Mouse (Mus musculus) hindbrain, embryonic 16.5 days (tissue): ENCODE results near the gene Ubqln4. TPM values are rescaled to one million over a fixed set of nuclear protein-coding genes. Genes with fewer than 3 reads are reported as not detected.
A peak's percentile ranks its signal among the peaks of the same experiment; 100 is the strongest.

Experiments used
- ATAC-seq: fragments of 200-750 bp; cut with Nextera tagmentation; 2 replicates; pipeline ENCODE4 v1.8.0; 2017; ENCODE audit warnings: moderate TSS enrichment, moderate library complexity
- H3K27ac ChIP-seq: fragments of 300-500 bp; sonication (generic); 2 replicates; pipeline ENCODE4 v1.5.1; 2014; ENCODE audit warnings: low read depth, mild to moderate bottlenecking, control low read depth, low read length, moderate library complexity
- H3K27me3 ChIP-seq: fragments of 300-500 bp; sonication (generic); replicated peaks from 2 replicates; pipeline ENCODE4 v1.6.1; 2014; ENCODE audit warnings: low read length; ENCODE audit not compliant: control insufficient read depth, insufficient read depth
- H3K36me3 ChIP-seq: fragments of 300-500 bp; sonication (generic); 2 replicates; pipeline ENCODE4 v1.6.1; 2014; ENCODE audit warnings: mild to moderate bottlenecking, low read length, moderate library complexity, mixed read lengths; ENCODE audit not compliant: control insufficient read depth, insufficient read depth
- H3K4me1 ChIP-seq: fragments of 300-500 bp; sonication (generic); 2 replicates; pipeline ENCODE4 v1.6.1; 2014; ENCODE audit warnings: low read depth, low read length; ENCODE audit not compliant: control insufficient read depth, insufficient read depth
- H3K4me2 ChIP-seq: fragments of 300-500 bp; sonication (generic); 2 replicates; pipeline ENCODE4 v1.6.1; 2014; ENCODE audit warnings: mild to moderate bottlenecking, low read length, control low read depth, moderate library complexity
- H3K4me3 ChIP-seq: fragments of 300-500 bp; sonication (generic); 2 replicates; pipeline ENCODE4 v1.5.1; 2014; ENCODE audit warnings: mild to moderate bottlenecking, low read length, control low read depth, moderate library complexity
- H3K9ac ChIP-seq: fragments of 300-500 bp; sonication (generic); 2 replicates; pipeline ENCODE4 v1.6.1; 2014; ENCODE audit warnings: low read depth, mild to moderate bottlenecking, control low read depth, low read length, moderate library complexity
- H3K9me3 ChIP-seq: fragments of 300-500 bp; sonication (generic); 2 replicates; pipeline ENCODE4 v1.6.1; 2014; ENCODE audit warnings: mild to moderate bottlenecking, low read length, moderate library complexity; ENCODE audit not compliant: control insufficient read depth
- WGBS: fragments of 180-500 bp; shearing (Covaris S2); extraction: QIAGEN DNeasy Blood & Tissue Kit; methylation state at CpG from one replicate; pipeline ENCODE4 v1.1.7; 2014; 5-methylcytosine and 5-hydroxymethylcytosine counted together
- polyA plus RNA-seq: library from polyadenylated mRNA; unstranded; fragments of >200 nt; fragmentation: Nextera tagmentation; extraction: Ambion mirVana; gene quantifications from 2 replicates; pipeline ENCODE4 v1.2.1, GENCODE M21; 2015

Gene Ubqln4
- polyA plus RNA-seq, 1 experiment from 2014 or later = 40.1 TPM

DNA sequence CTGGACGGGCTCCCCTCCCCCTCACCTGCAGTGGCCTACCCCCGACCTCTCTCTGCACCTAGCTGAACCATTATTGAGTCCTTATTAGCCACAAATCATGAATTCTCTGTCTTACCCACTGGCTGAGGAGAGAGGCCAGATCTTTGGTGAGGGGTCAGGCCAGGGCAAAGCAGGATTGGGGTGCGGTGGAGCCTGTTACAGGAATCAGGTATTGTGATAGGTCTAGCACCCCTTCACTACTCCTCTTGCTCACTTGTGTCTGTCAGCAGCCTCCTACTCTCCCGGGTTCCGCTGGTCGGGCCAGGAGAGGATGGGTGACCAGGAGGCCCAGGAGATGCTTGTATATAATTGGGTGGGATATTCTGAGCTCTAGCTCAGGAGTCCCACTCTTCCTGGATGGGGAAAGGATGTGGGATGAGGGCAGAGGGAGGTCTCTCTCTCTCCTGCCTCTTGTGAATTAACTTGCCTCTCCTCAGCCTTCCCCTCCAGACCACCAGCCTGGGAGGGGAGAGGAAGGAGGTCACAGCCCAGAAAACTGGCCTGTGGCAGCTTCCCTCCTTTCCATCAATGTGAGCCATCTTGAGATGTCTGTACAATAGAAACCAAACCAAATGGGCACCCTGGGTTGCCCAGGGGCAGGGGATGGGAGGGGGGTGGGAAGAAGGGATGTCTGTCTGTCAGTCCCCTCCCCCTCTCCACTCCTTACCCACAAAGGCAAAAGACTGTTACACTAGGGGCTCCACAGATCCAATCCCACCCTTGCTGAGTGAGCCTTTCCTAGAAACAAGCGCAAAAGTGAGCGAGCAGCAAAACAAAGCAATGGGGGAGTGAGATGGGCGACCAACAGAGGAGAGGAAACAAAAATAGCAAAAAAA, 15.1 kb upstream of the Ubqln4 start:
- peaks cover 61% of the 10 kb centered on the region for H3K4me1 ChIP-seq
- H3K4me3 ChIP-seq = no peak overlapping the region
- peaks cover 20% of the 10 kb centered on the region for H3K36me3 ChIP-seq
- H3K27ac ChIP-seq = 0 out of 2 replicates have a peak overlapping the region, but pooled peaks have one; percentile 24
- no peaks in the 10 kb centered on the region for H3K9me3 ChIP-seq
- WGBS = 24% methylated on average over 9 of the region's 9 CpGs
- no peak for ATAC-seq
- peak overlapping the region; percentile 23; the same call in 1 of the 2 replicates for H3K9ac ChIP-seq
- no peak overlapping the region for H3K4me2 ChIP-seq
- H3K27me3 ChIP-seq = no peaks in the 10 kb centered on the region

DNA sequence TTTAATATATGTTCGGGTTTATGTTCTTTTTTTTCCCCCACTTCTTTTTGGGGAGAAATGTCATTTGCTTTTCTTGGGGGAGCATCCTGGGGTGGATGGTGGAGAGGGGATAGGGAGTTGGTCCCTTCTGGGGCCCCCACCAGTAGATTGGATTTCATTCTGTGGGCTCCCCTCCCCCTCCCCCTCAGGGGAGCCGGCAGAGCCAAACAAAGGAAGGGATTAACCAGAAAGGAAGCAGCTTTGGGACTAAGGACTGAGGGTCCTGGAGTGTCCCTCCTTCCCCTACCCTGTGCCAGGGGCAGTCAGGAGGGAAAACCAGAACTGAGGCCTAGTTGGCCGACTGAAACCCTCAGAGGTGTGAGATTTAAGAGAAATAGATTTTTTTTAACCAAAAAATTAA, 14.2 kb upstream of the Ubqln4 start:
- Histone ChIP-seq H3K4me3 (no peak overlapping the region), H3K27me3 (no peaks in the 10 kb centered on the region), H3K36me3 (peaks cover 20% of the 10 kb centered on the region), H3K4me2 (no peak overlapping the region), H3K9me3 (no peaks in the 10 kb centered on the region), H3K4me1 (peaks cover 52% of the 10 kb centered on the region), H3K9ac (no peak overlapping the region), H3K27ac (0 out of 2 replicates have a peak overlapping the region, but pooled peaks have one; percentile 55)
- WGBS = 5% methylated on average over 3 of the region's 3 CpGs
- ATAC-seq = no peak

DNA sequence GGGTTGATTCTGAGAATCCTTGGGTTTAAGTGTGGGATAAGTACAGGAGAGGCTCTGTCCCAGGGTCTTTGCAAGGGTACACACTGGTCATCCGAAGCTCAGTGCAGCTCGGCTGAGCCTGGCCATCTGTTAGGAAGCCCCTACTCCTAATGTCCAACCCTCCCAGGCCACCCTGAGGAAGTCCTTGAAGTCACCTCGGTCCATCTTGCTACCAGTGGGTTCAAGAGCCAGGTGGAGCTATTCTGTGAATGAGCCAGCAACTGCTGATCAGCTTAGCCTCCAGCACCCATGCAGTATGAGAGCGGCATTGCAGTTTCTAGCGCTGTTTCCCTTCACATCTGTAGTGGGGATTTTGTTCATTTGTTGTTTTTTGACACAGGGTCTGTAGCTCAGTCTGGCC, 13.5 kb upstream of the Ubqln4 start:
- peak overlapping the region; percentile 58 for H3K27ac ChIP-seq
- H3K4me2 ChIP-seq = no peak overlapping the region
- H3K27me3 ChIP-seq = no peaks in the 10 kb centered on the region
- H3K9ac ChIP-seq = no peak overlapping the region
- H3K36me3 ChIP-seq = peaks cover 20% of the 10 kb centered on the region
- peaks cover 45% of the 10 kb centered on the region for H3K4me1 ChIP-seq
- no peak overlapping the region for H3K4me3 ChIP-seq
- WGBS = 57% methylated on average over 5 of the region's 5 CpGs
- no peaks in the 10 kb centered on the region for H3K9me3 ChIP-seq
- no peak for ATAC-seq

DNA sequence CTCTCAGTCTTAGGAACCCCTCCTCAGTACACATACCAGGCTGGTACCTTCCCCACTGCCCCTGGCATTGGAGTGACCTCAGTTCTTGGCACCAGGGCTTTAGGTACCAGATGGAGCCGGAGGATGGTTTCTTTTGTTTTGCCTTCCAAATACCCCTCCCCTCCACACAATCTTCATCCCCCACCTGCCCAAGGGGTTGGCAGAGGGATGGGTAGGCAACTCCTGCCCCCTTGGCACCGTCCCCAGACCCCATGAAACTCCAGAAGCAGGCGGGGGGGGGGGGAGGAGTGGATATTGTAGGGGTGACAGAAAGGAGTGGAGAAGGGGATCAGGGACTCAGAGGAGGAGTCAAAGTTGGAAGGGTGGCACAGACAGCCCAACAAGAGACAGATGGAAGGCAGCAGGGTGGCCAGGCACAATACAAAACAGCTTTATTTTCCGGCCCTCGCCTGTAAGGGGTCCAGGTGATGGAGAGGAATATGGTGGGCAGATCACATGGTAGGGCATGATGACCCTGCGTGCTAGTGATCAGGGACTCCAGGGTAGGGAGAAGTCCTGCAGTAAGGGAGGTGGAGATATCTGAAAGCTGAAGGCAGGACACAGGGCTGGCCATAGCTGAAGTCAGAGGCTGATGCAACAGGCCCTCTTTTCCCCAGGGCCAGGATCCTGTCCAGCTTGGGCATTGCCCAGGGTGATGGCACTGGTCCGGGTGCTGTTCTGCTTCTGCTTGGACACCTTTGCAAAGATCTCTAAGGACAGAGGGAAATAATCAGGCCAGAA, 11.7 kb upstream of the Ubqln4 start:
- H3K27me3 ChIP-seq = no peaks in the 10 kb centered on the region
- H3K9me3 ChIP-seq = no peaks in the 10 kb centered on the region
- ATAC-seq = peak; percentile 69
- 45% methylated on average over 7 of the region's 7 CpGs for WGBS
- H3K27ac ChIP-seq = peak overlapping the region; percentile 16
- H3K9ac ChIP-seq = no peak overlapping the region
- peaks cover 15% of the 10 kb centered on the region for H3K36me3 ChIP-seq
- no peak overlapping the region for H3K4me2 ChIP-seq
- no peak overlapping the region for H3K4me3 ChIP-seq
- peaks cover 28% of the 10 kb centered on the region for H3K4me1 ChIP-seq

DNA sequence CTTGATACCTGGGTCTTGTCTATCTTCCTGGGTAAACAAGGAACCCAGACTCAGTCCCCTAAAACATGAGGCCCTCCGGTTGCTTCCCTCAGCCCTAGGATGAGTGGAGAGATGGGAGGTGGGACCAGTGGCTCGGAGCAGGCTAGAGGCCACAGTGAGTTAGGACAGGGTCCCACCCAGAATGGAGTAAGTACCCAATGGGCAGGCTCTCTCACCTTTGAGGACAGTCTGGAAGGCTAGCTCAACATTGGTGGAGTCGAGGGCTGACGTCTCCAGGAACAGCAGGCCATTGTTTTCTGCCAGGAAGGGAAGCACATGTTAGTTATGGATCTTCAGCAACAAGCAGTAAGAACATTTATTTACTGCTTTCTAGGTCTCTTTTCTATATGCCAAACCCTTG, 11.1 kb upstream of the Ubqln4 start:
- Histone ChIP-seq H3K27me3 (no peaks in the 10 kb centered on the region), H3K4me2 (no peak overlapping the region), H3K9ac (no peak overlapping the region), H3K9me3 (no peaks in the 10 kb centered on the region), H3K36me3 (peaks cover 10% of the 10 kb centered on the region), H3K4me1 (peaks cover 23% of the 10 kb centered on the region), H3K27ac (no peak overlapping the region; the same call in 1 of the 2 replicates), H3K4me3 (no peak overlapping the region)
- 72% methylated on average over 4 of the region's 4 CpGs for WGBS
- ATAC-seq = no peak

DNA sequence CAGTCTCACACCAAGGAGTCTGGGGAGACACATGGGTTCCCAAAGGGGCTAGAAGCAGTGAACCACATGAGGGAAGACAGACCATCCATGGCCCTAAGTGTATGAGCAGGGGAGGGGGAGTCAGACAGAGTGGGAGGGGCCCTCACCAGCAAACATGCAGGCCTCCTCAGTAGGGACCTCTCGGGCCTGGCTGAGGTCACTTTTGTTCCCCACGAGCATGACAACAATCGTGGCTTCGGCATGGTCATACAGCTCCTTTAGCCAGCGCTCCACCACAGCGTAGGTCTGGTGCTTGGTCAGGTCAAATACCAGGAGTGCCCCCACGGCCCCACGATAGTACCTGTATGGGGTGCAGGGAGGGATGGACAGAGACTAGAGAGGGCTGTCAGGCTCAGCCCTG, 10.4 kb upstream of the Ubqln4 start:
- WGBS = 88% methylated on average over 8 of the region's 8 CpGs
- no peak overlapping the region for H3K27ac ChIP-seq
- no peak for ATAC-seq
- no peak overlapping the region for H3K4me2 ChIP-seq
- no peak overlapping the region for H3K9ac ChIP-seq
- no peak overlapping the region for H3K4me3 ChIP-seq
- no peaks in the 10 kb centered on the region for H3K27me3 ChIP-seq
- no peaks in the 10 kb centered on the region for H3K9me3 ChIP-seq
- H3K36me3 ChIP-seq = peaks cover 5% of the 10 kb centered on the region
- H3K4me1 ChIP-seq = peaks cover 22% of the 10 kb centered on the region

DNA sequence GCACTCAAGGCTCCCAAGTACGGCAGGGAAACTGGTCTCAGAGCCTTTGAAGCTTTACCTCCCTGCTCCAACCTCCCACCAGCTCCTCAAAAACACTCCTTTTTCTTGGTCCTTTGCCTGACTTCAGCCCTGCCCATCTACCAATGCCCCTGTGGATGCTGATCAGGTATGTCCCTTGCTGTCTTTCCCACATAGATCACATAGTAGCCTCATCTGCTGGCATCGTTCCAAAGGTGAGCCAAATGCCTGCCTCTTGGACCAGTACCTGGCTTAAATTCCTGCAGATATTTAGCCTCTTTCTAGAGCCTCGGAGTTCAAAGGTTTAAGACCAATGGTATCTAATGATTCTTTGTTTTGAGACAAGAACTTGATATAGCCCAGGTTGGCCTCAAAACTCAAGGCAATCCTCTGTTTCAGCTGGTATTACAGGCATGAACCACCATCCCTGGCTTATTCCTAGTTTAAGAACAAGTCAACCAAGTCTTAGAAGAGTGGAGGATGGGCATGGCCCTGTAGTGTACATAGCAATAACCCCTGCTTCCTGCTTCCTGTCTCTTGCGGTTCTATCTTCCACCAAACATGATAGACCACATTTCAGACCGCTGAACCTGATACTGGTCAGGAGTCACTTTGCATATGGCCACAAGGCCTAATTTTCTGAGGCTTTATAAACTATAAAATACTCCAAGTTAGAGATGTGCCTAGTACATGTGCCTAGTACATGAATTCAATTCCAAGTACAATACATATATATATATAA, 9.7 kb upstream of the Ubqln4 start:
- Histone ChIP-seq H3K36me3 (no peaks in the 10 kb centered on the region; the same call in 1 of the 2 replicates), H3K4me2 (no peak overlapping the region), H3K27ac (no peak overlapping the region), H3K27me3 (no peaks in the 10 kb centered on the region), H3K4me3 (no peak overlapping the region), H3K4me1 (peaks cover 15% of the 10 kb centered on the region), H3K9ac (no peak overlapping the region), H3K9me3 (no peaks in the 10 kb centered on the region)
- ATAC-seq = no peak
- WGBS = 77% methylated on average over 5 of the region's 5 CpGs

GRCm38 (mm10) chr3:88544514-88544913, 9.0 kb upstream of the Ubqln4 start:
- 42% methylated on average over 5 of the region's 5 CpGs for WGBS
- Histone ChIP-seq H3K4me3 (no peak overlapping the region), H3K9me3 (no peaks in the 10 kb centered on the region), H3K4me2 (no peak overlapping the region), H3K27ac (no peak overlapping the region), H3K9ac (no peak overlapping the region), H3K36me3 (no peaks in the 10 kb centered on the region), H3K4me1 (peaks cover 12% of the 10 kb centered on the region), H3K27me3 (no peaks in the 10 kb centered on the region)
- no peak for ATAC-seq
